Mouse (Mus musculus) thymus, adult 2 months (tissue): Measurements from ENCODE around the gene Cep295nl.

ENCODE experiments used
- CTCF ChIP-seq: fragments of 200-500 bp; IDR thresholded peaks from 2 replicates; pipeline ENCODE4 v1.5.1; 2012; ENCODE audit warnings: mild to moderate bottlenecking, control low read depth, low read length, moderate library complexity, borderline replicate concordance; ENCODE audit not compliant: control insufficient read depth, poor library complexity, insufficient read depth; ENCODE audit errors: extremely low read depth
- POLR2A ChIP-seq: fragments of 200-500 bp; IDR thresholded peaks from 2 replicates; pipeline ENCODE4 v1.6.1; 2012; ENCODE audit warnings: mild to moderate bottlenecking, low read length, control low read depth, moderate library complexity; ENCODE audit not compliant: control insufficient read depth, poor library complexity, insufficient read depth; ENCODE audit errors: extremely low read depth

- no peak for TF ChIP-seq CTCF
- TF ChIP-seq POLR2A = no peak
Observed at GRCm38 (mm10) chr11:118365171-118365570, 22.9 kb upstream of the Cep295nl start.
